Mouse (Mus musculus): ENCODE results near the gene Vmn2r40.
"Not testable (repeated sequence)": the region's sequence is repeated elsewhere in the genome, so short reads cannot be mapped to it uniquely, and the experiment has no call there.

The Vmn2r40 gene

DNA sequence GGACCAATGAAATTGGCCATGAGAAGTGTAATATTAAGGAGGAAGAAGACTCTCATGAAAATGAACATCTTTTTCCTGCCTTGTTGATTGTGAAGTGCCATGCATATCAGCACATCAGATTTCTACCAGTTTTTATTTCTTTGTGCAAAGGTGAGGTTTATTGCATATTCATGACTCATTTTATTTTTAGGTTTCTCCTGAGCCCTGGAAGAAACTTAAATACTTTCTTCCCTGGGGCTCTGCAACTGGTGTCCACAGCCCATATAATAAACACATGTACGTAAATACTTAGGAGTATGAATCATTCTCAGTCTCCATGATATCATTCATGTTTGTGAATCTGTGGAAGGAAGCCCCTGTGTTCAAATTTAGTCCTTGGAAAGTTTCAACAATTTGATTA, at the start of gene Vmn2r40:
Gene Vmn2r40 (minus strand): TSS at position 101 of the 400 bp plus-strand sequence.
- DNase-seq (ENCODE audit: low read depth): not testable (repeated sequence)

Measured in NIH3T3 (cell line).